Mouse (Mus musculus) retina, postnatal 7 days (tissue): ENCODE measurements around the gene Unc5b.

Experiments used
- DNase-seq: peaks from one replicate; pipeline ENCODE4 v3.0.0-alpha.2; 2012; ENCODE audit warnings: low read depth, low spot score

Unc5b gene

DNA sequence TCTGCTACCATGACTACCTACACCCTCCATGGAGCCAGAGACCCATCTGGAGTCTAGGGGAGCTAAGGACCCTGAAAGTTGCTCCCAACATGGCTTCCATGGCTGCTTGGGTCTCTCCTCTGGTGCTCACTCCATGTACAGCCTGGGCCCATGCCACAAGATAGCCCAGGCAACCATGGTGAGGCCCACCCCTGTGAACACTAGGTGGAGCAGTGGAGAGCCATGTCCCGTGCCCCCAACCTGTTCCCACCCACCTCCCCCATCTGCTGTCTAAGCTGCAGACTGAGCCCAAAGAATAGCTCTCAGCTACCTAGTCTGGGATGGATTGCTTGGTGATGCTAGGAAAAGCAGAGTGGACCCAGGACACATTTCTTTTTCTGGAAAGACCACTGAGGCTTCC is 108.0 kb downstream of the Unc5b start:
- DNase-seq = no peak

DNA sequence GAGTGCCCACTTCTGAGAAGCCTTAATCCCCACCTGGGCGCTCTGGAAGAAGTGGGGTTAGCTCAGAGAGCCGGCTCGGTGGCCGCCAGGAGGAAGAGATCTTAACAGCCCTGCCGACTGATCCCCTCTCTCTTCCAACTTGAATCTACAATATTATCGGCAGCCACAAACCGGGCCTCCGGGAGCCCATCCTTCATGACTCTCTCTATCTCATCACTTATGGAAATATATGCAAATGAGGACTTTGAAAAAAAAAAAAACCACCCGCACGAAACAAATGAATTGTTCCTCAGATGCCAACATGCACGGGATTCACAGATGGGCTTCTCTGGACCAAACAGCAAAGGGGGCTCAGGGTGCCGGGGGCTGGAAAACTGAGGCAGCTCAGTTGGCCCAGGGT is 109.7 kb downstream of the Unc5b start:
- DNase-seq = no peak

DNA sequence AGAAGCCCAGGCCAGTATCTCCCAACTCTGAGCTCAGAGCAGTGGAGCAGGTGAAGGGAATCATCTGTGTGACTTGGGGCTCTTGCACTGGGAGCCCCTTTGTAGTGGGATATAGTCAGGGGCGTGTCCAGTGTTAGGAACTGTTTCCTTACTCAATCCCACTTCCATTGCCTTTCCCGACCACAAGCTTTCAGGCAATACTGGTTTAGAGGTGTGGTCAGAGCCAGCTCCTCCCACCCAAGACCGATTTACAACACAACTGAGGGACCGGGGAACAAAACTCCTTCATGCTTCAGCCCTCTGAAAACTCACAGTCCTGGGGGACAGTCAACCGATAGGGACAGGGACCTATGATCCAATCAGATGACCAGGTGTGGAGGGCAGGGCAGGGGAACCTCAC is 110.9 kb downstream of the Unc5b start:
- no peak for DNase-seq

GRCm38 (mm10) chr10:60718491-60718890 is 112.9 kb downstream of the Unc5b start:
- DNase-seq = no peak

DNA sequence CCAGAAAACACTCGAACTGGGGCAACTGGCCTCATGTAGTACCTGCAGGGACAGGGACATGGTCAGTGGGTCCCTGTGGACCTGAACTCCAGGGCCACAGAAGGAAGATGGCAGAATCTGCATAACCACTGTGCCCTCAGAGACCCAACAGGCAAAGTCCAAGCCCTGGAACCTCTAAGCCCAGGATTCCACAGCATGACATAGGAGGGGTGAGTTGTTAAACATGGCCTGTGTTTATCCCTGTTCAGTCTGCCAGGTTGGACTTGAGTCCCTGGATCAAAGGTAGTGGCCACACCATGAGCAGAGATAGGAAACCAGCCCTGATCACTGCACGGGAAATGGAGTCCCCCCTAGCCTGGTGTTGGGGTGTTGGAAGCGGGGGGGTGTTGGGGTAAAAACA is 114.9 kb downstream of the Unc5b start:
- DNase-seq = no peak
